Mouse (Mus musculus): ENCODE measurements around the gene Top2a. TPM values are rescaled to one million over a fixed set of nuclear protein-coding genes. Genes with fewer than 3 reads are reported as not detected.

Gene Top2a
- 190 and 194 TPM in 2 replicates for polyA plus RNA-seq (2016; fragmentation: Nextera tagmentation; extraction: Ambion mirVana)

- H3K27ac ChIP-seq = no peak within 1 kb of the TSS
These were observed at the start of gene Top2a for GRCm38 (mm10) chr11:99023500-99024467. Gene Top2a, minus strand, starts transcription at chr11:99024189.

DNA sequence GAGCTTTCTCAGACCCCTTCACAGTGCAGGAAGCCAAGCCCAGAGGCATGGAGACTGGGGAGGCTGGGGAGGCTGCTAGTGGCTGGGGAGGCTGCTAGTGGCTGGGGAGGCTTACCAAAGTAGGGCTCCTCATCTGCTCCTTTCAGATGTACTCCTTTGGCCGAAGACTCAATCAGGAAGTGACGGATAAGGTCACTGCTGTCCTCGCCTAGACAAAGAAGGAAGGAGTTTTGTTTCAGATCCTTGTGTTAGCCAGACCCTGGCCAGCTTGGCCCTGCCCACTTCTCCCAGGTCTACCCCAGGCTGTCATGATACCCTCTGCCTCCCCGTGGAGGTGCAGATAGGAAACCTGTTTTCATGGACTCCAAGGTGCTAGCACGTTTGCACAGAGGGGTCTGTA is 49.8 kb upstream of the Top2a start:
- ATAC-seq (ENCODE audit: low FRiP score, low read depth) = no peak
- Histone ChIP-seq H3K27ac (no peak overlapping the region), H3K4me3 (no peak overlapping the region), H3K9ac (no peak overlapping the region), H3K9me3 (no peaks in the 10 kb centered on the region), H3K27me3 (replicated peaks) (no peaks in the 10 kb centered on the region), H3K36me3 (no peaks in the 10 kb centered on the region), H3K4me2 (replicated peaks) (no peak overlapping the region), H3K4me1 (peaks cover 20% of the 10 kb centered on the region)
- 65% methylated on average over 5 of the region's 5 CpGs for WGBS

More at GRCm38 (mm10) chr11:99023500-99024467, at the start of gene Top2a:
- Histone ChIP-seq H3K9ac (peak within 1 kb of the TSS; percentile 64), H3K4me2 (replicated peaks) (peak within 1 kb of the TSS; percentile 78), H3K4me1 (peaks cover 22% of the 10 kb centered on the region), H3K36me3 (peaks cover 16% of the 10 kb centered on the region; the same call in 1 of the 2 replicates), H3K4me3 (peak within 1 kb of the TSS; percentile 68), H3K27me3 (replicated peaks) (no peaks in the 10 kb centered on the region), H3K9me3 (no peaks in the 10 kb centered on the region)
- peak; percentile 95 for ATAC-seq (ENCODE audit: low FRiP score, low read depth)
- under 1% methylated on average over 54 of the region's 54 CpGs for WGBS

DNA sequence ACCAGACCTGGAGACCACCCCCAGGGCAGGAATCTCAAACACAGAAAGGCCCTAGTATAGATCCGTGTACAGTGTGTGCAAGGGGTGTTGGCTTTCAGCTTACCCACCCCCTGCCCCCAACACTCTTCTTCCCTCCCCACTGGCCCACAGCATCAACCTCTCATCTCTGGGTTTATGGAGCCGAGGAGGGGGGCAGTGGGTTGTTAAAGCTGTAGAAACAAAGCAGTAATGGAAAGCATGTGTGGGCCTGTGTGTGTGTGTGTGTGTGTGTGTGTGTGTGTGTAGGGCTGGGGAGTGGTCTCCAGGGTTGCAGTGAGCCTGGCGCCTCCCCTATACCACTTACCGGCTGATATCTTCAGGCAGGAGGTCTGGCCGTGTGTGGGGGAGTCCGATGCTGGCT is 47.9 kb upstream of the Top2a start:
- H3K4me3 ChIP-seq = no peak overlapping the region
- no peaks in the 10 kb centered on the region for H3K27me3 ChIP-seq (replicated peaks)
- H3K9ac ChIP-seq = no peak overlapping the region
- H3K27ac ChIP-seq = no peak overlapping the region; the same call in 1 of the 2 replicates
- peaks cover 20% of the 10 kb centered on the region for H3K4me1 ChIP-seq
- H3K4me2 ChIP-seq (replicated peaks) = 0 out of 2 replicates have a peak overlapping the region, but pooled peaks have one; percentile 9
- WGBS = 2% methylated on average over 6 of the region's 6 CpGs
- H3K36me3 ChIP-seq = no peaks in the 10 kb centered on the region
- H3K9me3 ChIP-seq = no peaks in the 10 kb centered on the region
- ATAC-seq (ENCODE audit: low FRiP score, low read depth) = no peak

GRCm38 (mm10) chr11:99068455-99068854 is 44.5 kb upstream of the Top2a start:
- ATAC-seq (ENCODE audit: low FRiP score, low read depth) = no peak
- 85% methylated on average over 5 of the region's 5 CpGs for WGBS

DNA sequence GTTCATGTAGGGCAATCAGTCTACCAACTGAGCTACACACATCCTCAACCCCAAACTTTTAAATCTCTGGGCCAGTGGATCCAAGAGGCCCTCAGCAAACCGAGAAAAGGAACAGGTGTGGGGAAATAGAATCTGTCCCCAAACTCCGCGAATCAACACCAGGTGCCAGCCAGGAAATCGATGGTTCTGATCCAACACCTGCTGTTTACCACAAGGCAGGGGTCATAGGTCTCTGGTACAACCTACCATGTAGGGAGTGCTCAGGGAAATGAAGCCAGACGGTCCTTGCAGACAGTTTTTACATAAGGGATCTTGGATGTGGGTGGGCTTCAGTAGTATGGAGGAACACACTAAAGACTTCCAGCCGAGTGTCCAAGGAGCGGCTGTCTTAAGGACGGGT is 43.6 kb upstream of the Top2a start:
- Histone ChIP-seq H3K9ac (no peak overlapping the region), H3K4me2 (replicated peaks) (no peak overlapping the region), H3K4me3 (no peak overlapping the region), H3K9me3 (no peaks in the 10 kb centered on the region), H3K4me1 (peaks cover 22% of the 10 kb centered on the region), H3K27me3 (replicated peaks) (no peaks in the 10 kb centered on the region), H3K36me3 (no peaks in the 10 kb centered on the region), H3K27ac (no peak overlapping the region)
- no peak for ATAC-seq (ENCODE audit: low FRiP score, low read depth)
- 88% methylated on average over 8 of the region's 8 CpGs for WGBS

More at GRCm38 (mm10) chr11:99068455-99068854, 44.5 kb upstream of the Top2a start:
- Histone ChIP-seq H3K27ac (no peak overlapping the region), H3K4me3 (no peak overlapping the region), H3K4me1 (peaks cover 17% of the 10 kb centered on the region), H3K9ac (no peak overlapping the region), H3K4me2 (replicated peaks) (no peak overlapping the region), H3K36me3 (no peaks in the 10 kb centered on the region), H3K27me3 (replicated peaks) (no peaks in the 10 kb centered on the region), H3K9me3 (no peaks in the 10 kb centered on the region)

DNA sequence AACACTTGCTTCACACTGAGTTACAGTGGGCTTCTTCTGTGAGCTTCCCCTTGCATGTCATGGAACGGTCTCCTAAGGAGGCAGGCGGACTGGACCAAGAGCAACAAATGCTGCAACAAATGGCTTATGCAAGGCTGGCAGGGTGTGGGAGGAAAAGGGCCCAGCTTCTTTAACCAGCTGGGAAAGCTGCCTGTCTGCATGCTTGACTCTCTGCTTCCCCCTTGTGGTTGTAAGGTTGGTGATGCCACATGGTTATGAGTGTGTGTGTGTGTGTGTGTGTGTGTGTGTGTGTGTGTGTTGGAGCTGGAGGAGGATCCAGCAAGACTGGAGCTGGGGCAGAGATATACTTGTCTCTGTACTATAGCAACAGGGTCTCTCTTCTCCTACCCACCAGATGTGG is 42.0 kb upstream of the Top2a start:
- Histone ChIP-seq H3K4me3 (no peak overlapping the region), H3K27me3 (replicated peaks) (no peaks in the 10 kb centered on the region), H3K4me2 (replicated peaks) (no peak overlapping the region), H3K36me3 (no peaks in the 10 kb centered on the region), H3K27ac (no peak overlapping the region), H3K4me1 (peaks cover 6% of the 10 kb centered on the region; the same call in 1 of the 2 replicates), H3K9me3 (no peaks in the 10 kb centered on the region), H3K9ac (no peak overlapping the region)
- 35% methylated on average over 2 of the region's 2 CpGs for WGBS
- ATAC-seq (ENCODE audit: low FRiP score, low read depth) = no peak

DNA sequence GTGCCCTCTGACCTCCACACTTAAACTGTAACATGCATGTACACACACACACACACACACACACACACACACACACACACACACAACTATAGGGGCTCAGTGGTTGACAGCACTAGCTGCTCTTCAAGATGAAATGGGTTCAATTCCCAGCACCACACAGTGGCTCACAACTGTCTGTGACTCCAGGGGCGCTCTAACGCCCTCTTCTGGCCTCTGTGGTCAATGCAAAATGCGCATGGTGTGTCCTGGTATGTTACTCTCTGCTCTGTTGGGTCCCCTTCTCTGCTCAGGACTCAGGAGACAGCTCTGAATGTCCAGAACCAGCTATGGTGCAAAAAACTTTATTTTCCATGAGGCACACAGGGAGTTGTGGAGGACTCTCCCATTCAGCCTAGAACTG is 41.4 kb upstream of the Top2a start:
- Histone ChIP-seq H3K9me3 (no peaks in the 10 kb centered on the region), H3K9ac (no peak overlapping the region), H3K4me2 (replicated peaks) (no peak overlapping the region), H3K27me3 (replicated peaks) (no peaks in the 10 kb centered on the region), H3K36me3 (no peaks in the 10 kb centered on the region), H3K4me1 (peaks cover 5% of the 10 kb centered on the region; the same call in 1 of the 2 replicates), H3K27ac (no peak overlapping the region), H3K4me3 (no peak overlapping the region)
- no peak for ATAC-seq (ENCODE audit: low FRiP score, low read depth)
- 77% methylated on average over 3 of the region's 3 CpGs for WGBS

DNA sequence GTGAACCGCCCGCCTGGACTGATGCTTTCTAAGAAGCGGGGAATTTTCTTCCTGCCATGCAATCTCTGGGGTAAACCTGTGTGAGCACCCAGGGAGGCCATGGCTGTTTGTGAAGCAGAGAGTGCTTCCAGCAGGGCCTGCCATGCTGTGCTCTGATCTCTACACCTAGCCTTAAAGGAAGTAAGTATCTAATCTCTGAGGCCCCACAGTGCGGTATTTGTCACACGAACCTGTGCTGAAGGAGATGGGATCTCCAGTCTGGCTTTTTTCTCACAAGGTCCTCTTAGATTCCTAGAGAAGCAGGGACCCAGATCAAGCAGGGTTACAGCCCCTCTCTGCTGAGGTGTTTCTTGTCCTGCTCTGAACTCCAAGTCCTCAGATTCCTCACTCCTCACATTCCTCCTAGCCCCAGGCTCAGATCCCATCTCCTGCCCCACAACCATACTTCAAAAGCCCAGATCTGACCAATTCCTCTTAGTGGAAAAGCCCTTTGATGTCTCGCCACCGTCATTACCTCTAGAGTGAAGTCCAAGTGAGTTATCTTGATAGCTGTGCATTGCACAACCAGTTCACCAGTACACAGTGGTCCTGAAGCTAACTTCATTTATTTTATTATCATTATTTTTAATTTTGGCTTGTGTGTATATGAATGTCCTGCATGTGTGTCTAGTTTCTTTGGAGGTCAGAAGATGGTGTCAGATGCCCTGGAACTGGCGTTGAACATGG is 39.6 kb upstream of the Top2a start:
- Histone ChIP-seq H3K27me3 (replicated peaks) (no peaks in the 10 kb centered on the region), H3K4me1 (peaks cover 5% of the 10 kb centered on the region; the same call in 1 of the 2 replicates), H3K9me3 (peaks cover 6% of the 10 kb centered on the region; the same call in 1 of the 2 replicates), H3K27ac (no peak overlapping the region), H3K9ac (no peak overlapping the region), H3K36me3 (no peaks in the 10 kb centered on the region), H3K4me3 (no peak overlapping the region), H3K4me2 (replicated peaks) (no peak overlapping the region)
- 48% methylated on average over 8 of the region's 8 CpGs for WGBS
- no peak for ATAC-seq (ENCODE audit: low FRiP score, low read depth)

- H3K9ac ChIP-seq = no peak overlapping the region
- 89% methylated on average over 7 of the region's 7 CpGs for WGBS
- no peaks in the 10 kb centered on the region for H3K27me3 ChIP-seq (replicated peaks)
- H3K4me3 ChIP-seq = no peak overlapping the region
- peaks cover 5% of the 10 kb centered on the region; the same call in 1 of the 2 replicates for H3K4me1 ChIP-seq
- no peak overlapping the region for H3K27ac ChIP-seq
- peaks cover 6% of the 10 kb centered on the region; the same call in 1 of the 2 replicates for H3K9me3 ChIP-seq
- no peak overlapping the region for H3K4me2 ChIP-seq (replicated peaks)
- ATAC-seq (ENCODE audit: low FRiP score, low read depth) = no peak
- no peaks in the 10 kb centered on the region for H3K36me3 ChIP-seq
These were observed 38.7 kb upstream of the Top2a start for GRCm38 (mm10) chr11:99062661-99063060.

DNA sequence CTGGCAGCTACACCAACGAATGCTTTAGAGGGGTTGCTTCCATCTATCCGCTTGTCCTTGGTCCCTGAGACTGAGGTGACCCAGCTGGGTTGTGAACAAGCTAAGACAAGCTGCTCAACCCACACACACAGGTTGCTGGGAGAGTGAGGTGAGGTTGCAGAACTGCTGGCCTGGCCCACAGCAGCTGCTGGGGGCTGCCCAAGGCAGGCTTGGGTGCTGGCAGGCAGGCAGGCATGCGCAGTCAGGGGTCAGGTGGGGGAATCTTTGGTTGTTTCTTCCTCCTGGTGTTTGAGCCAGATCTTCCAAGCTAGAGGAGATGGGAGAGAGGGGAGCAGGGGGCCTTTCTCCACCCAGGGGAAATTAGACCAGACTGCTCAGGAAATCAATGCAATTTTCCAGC is 36.4 kb upstream of the Top2a start:
- Histone ChIP-seq H3K4me3 (no peak overlapping the region), H3K36me3 (no peaks in the 10 kb centered on the region), H3K4me1 (peaks cover 10% of the 10 kb centered on the region), H3K9ac (no peak overlapping the region), H3K4me2 (replicated peaks) (no peak overlapping the region), H3K27ac (no peak overlapping the region), H3K9me3 (peaks cover 6% of the 10 kb centered on the region; the same call in 1 of the 2 replicates), H3K27me3 (replicated peaks) (no peaks in the 10 kb centered on the region)
- no peak for ATAC-seq (ENCODE audit: low FRiP score, low read depth)
- 95% methylated on average over 3 of the region's 3 CpGs for WGBS

DNA sequence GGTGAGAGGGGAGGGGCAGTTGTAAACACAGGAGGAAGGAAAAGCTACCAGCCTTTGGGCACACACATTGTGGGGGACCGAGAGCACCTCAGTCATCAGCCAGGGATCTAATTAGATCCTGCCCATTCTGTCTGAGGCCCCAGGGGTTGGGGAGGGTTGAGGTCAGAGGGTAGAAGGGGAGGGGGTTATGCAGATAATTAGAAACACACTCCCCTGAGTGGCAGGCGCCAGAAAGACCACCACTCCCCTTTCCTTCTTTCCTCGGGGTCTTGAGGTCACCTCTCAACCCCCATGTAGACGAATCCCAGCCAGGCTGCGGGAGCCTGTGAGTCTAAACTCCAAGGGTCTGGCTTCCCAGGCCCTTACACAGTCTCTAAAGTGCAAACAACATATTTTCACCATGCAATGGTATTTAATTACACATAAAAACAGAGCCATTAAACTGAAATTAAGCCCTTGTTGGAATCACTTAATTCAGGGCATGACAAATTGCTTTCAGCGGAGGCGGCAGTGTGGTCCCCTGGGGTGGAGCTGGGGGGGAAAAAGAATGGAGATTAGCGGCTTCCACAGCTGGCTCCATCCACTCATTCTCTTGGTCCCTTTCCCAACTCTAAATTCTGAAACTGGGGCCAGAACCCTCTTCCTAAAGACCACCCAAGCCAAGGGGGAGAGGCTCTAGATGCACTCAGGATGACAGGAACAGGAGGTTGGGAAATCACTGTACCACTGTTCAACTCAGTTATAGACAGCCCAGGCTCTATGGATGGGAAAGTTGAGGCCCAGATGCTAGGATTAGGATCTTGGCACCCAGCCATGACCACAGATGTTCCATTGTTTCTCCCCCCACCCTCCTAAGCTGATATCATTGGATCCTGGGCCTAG is 31.8 kb upstream of the Top2a start:
- Histone ChIP-seq H3K9ac (no peak overlapping the region), H3K4me3 (no peak overlapping the region), H3K27ac (no peak overlapping the region), H3K27me3 (replicated peaks) (no peaks in the 10 kb centered on the region), H3K9me3 (peaks cover 6% of the 10 kb centered on the region; the same call in 1 of the 2 replicates), H3K4me2 (replicated peaks) (no peak overlapping the region), H3K36me3 (peaks cover 13% of the 10 kb centered on the region), H3K4me1 (peaks cover 8% of the 10 kb centered on the region)
- ATAC-seq (ENCODE audit: low FRiP score, low read depth) = no peak
- WGBS = 7% methylated on average over 8 of the region's 8 CpGs
